Mouse (Mus musculus) thymus, adult 2 months (tissue): ENCODE measurements at regions not wholly inside any gene's neighbourhood (a gene's known extent, or its start where the extent isn't known, plus 50 kb on each side); places are given as distances from the start of the nearest gene placed in this dataset.

Experiments
- CTCF ChIP-seq: fragments of 200-500 bp; IDR thresholded peaks from 2 replicates; pipeline ENCODE4 v1.5.1; 2012; ENCODE audit warnings: mild to moderate bottlenecking, control low read depth, low read length, moderate library complexity, borderline replicate concordance; ENCODE audit not compliant: control insufficient read depth, poor library complexity, insufficient read depth; ENCODE audit errors: extremely low read depth
- POLR2A ChIP-seq: fragments of 200-500 bp; IDR thresholded peaks from 2 replicates; pipeline ENCODE4 v1.6.1; 2012; ENCODE audit warnings: mild to moderate bottlenecking, low read length, control low read depth, moderate library complexity; ENCODE audit not compliant: control insufficient read depth, poor library complexity, insufficient read depth; ENCODE audit errors: extremely low read depth

- no peak for TF ChIP-seq CTCF
- TF ChIP-seq POLR2A = no peak
Observed at GRCm38 (mm10) chr8:8037929-8038328, 623.1 kb downstream of the Efnb2 start.
